Mouse (Mus musculus): ENCODE results near the gene B3gat3. TPM values are rescaled to one million over a fixed set of nuclear protein-coding genes. Genes with fewer than 3 reads are reported as not detected.

The B3gat3 gene
- polyA plus RNA-seq, 2 experiments from 2014 or later, result 18.4 to 19.6 TPM

- ATAC-seq, result peak; percentile 19
Observed at GRCm38 (mm10) chr19:8898576-8898975, 21.6 kb upstream of the B3gat3 start.

GRCm38 (mm10) chr19:8899079-8899478 is 21.1 kb upstream of the B3gat3 start:
- ATAC-seq, result no peak

GRCm38 (mm10) chr19:8903412-8903811 is 16.8 kb upstream of the B3gat3 start:
- no peak for ATAC-seq

- ATAC-seq, result no peak
Observed at GRCm38 (mm10) chr19:8908531-8908930, 11.6 kb upstream of the B3gat3 start.

GRCm38 (mm10) chr19:8911810-8912209 is 8.4 kb upstream of the B3gat3 start:
- no peak for ATAC-seq

- ATAC-seq, result no peak
Observed at GRCm38 (mm10) chr19:8914212-8914611, 6.0 kb upstream of the B3gat3 start.

- peak; percentile 38 for ATAC-seq
Observed at GRCm38 (mm10) chr19:8919000-8919399, 1.2 kb upstream of the B3gat3 start.

- no peak for ATAC-seq
Observed at GRCm38 (mm10) chr19:8919684-8920072, 496 bp upstream of the B3gat3 start.

- peak; percentile 35 for ATAC-seq
Observed at GRCm38 (mm10) chr19:8920836-8921291, 690 bp downstream of the B3gat3 start.

GRCm38 (mm10) chr19:8921741-8922140 is 1.6 kb downstream of the B3gat3 start:
- ATAC-seq, result no peak

- peak; percentile 35 for ATAC-seq
Observed at GRCm38 (mm10) chr19:8926766-8927165, 6.6 kb downstream of the B3gat3 start.

GRCm38 (mm10) chr19:8927891-8928525 is 7.8 kb downstream of the B3gat3 start:
- ATAC-seq, result no peak

- ATAC-seq, result no peak
Observed at GRCm38 (mm10) chr19:8928689-8929223, 8.6 kb downstream of the B3gat3 start.

- peak; percentile 70 for ATAC-seq
Observed at GRCm38 (mm10) chr19:8929224-8930088, 9.3 kb downstream of the B3gat3 start, which contains the start of the genes Rom1 and Eml3. Gene Rom1 (minus strand): TSS chr19:8929356. Gene Eml3 (plus strand): TSS chr19:8929552.

GRCm38 (mm10) chr19:8930117-8930516 is 9.9 kb downstream of the B3gat3 start:
- no peak for ATAC-seq

- ATAC-seq, result no peak
Observed at GRCm38 (mm10) chr19:8930771-8931170, 10.6 kb downstream of the B3gat3 start.

GRCm38 (mm10) chr19:8936736-8937135 is 16.6 kb downstream of the B3gat3 start:
- ATAC-seq, result no peak

- no peak for ATAC-seq
Observed at GRCm38 (mm10) chr19:8940526-8941133, 20.5 kb downstream of the B3gat3 start.

GRCm38 (mm10) chr19:8941136-8941514 is 21.0 kb downstream of the B3gat3 start:
- ATAC-seq, result no peak

- ATAC-seq, result peak; percentile 93
Observed at GRCm38 (mm10) chr19:8941515-8942217, 21.5 kb downstream of the B3gat3 start, which contains the start of gene Mta2. Gene Mta2 (plus strand): TSS chr19:8941875.

- ATAC-seq, result peak; percentile 46
Observed at GRCm38 (mm10) chr19:8942276-8942964, 22.2 kb downstream of the B3gat3 start.

GRCm38 (mm10) chr19:8943047-8943446 is 22.9 kb downstream of the B3gat3 start:
- ATAC-seq, result no peak

Measured in CD4-positive, CD25-positive, alpha-beta regulatory T cell, adult 4 months (primary cell).